Mouse (Mus musculus) heart, postnatal 0 days (tissue): Measurements from ENCODE around the gene Tmem30c. TPM values are rescaled to one million over a fixed set of nuclear protein-coding genes. Genes with fewer than 3 reads are reported as not detected.

Experiments
- ATAC-seq: fragments of 200-750 bp; cut with Nextera tagmentation; 2 replicates; pipeline ENCODE4 v1.8.0; 2017; ENCODE audit warnings: low read depth, moderate number of reproducible peaks, moderate library complexity; ENCODE audit not compliant: insufficient read depth
- DNase-seq: peaks from one replicate; pipeline ENCODE4 v3.0.0-alpha.2; 2016; ENCODE audit warnings: low spot score
- H3K27ac ChIP-seq: fragments of 300-500 bp; sonication (generic); 2 replicates; pipeline ENCODE4 v1.5.1; 2014; ENCODE audit warnings: low read depth, mild to moderate bottlenecking
- H3K27me3 ChIP-seq: fragments of 300-500 bp; sonication (generic); 2 replicates; pipeline ENCODE4 v1.6.1; 2014; ENCODE audit warnings: low read length, mixed read lengths; ENCODE audit not compliant: control insufficient read depth, insufficient read depth
- H3K36me3 ChIP-seq: fragments of 300-500 bp; sonication (generic); replicated peaks from 2 replicates; pipeline ENCODE4 v1.6.1; 2014; ENCODE audit warnings: low read length, mixed read lengths; ENCODE audit not compliant: control insufficient read depth, insufficient read depth
- H3K4me1 ChIP-seq: fragments of 300-500 bp; sonication (generic); 2 replicates; pipeline ENCODE4 v1.6.1; 2014; ENCODE audit warnings: antibody characterized with exemption; ENCODE audit not compliant: control insufficient read depth, insufficient read depth
- H3K4me2 ChIP-seq: fragments of 300-500 bp; sonication (generic); 2 replicates; pipeline ENCODE4 v1.6.1; 2014; ENCODE audit warnings: low read depth, mild to moderate bottlenecking, low read length, moderate library complexity
- H3K4me3 ChIP-seq: fragments of 300-500 bp; sonication (generic); 2 replicates; pipeline ENCODE4 v1.5.1; 2014; ENCODE audit warnings: low read depth, low read length
- H3K9ac ChIP-seq: fragments of 300-500 bp; sonication (generic); replicated peaks from 2 replicates; pipeline ENCODE4 v1.6.1; 2014; ENCODE audit warnings: low read depth, low read length, mixed read lengths
- H3K9me3 ChIP-seq: fragments of 300-500 bp; sonication (generic); replicated peaks from 2 replicates; pipeline ENCODE4 v1.6.1; 2016; ENCODE audit warnings: low read length; ENCODE audit not compliant: control insufficient read depth
- CTCF ChIP-seq: IDR thresholded peaks from 2 replicates; pipeline ENCODE4 v1.5.1; 2016; ENCODE audit warnings: antibody characterized with exemption, control low read depth, low read depth
- EP300 ChIP-seq: IDR thresholded peaks from 2 replicates; pipeline ENCODE4 v1.6.1; 2016; ENCODE audit warnings: antibody characterized with exemption, low read depth
- WGBS: fragments of 180-500 bp; shearing (Covaris S2); extraction: QIAGEN DNeasy Blood & Tissue Kit; methylation state at CpG from one replicate; pipeline ENCODE4 v1.1.7; 2014; 5-methylcytosine and 5-hydroxymethylcytosine counted together
- polyA plus RNA-seq: library from polyadenylated mRNA; unstranded; fragments of >200 nt; fragmentation: Nextera tagmentation; extraction: Ambion mirVana; gene quantifications from 2 replicates; pipeline ENCODE4 v1.2.1, GENCODE M21; 2015
- total RNA-seq: library from RNA; depleted of rRNA; stranded (reverse); fragments of >200 nt; gene quantifications from 2 replicates; pipeline ENCODE4 v1.2.3, GENCODE M21; 2014; ENCODE audit warnings: low replicate concordance; rRNA removed

Tmem30c gene
- total and polyA plus RNA-seq, 2 experiments from 2014 or later = 0.04 TPM; not detected in 1

DNA sequence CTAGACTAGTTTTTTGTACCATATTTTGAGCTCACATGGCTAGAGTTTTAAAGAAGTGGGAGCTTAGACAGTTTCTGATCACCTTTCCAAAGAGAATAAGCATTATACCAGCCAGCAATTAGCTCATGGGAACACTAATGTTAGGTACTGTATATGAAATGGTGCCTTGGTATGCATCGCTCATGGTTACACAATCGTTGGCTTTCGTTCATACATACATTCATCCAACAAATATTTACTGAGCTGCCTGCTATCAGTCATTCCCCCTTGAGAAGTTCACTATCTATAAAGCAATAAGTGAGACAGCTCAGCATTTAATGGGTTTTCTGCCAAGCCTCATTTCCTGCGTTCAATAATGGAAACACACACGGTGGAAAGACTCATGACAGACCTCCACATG is 66.2 kb downstream of the Tmem30c start:
- no peak for TF ChIP-seq EP300
- no peak for TF ChIP-seq CTCF
- no peaks in the 10 kb centered on the region for H3K9me3 ChIP-seq
- WGBS = 65% methylated on average over 5 of the region's 5 CpGs
- no peak for DNase-seq
- H3K9ac ChIP-seq = no peak overlapping the region
- no peaks in the 10 kb centered on the region for H3K27me3 ChIP-seq
- H3K4me3 ChIP-seq = no peak overlapping the region
- no peak for ATAC-seq
- no peak overlapping the region for H3K4me2 ChIP-seq
- no peaks in the 10 kb centered on the region for H3K36me3 ChIP-seq
- peaks cover 20% of the 10 kb centered on the region for H3K4me1 ChIP-seq
- no peak overlapping the region for H3K27ac ChIP-seq

DNA sequence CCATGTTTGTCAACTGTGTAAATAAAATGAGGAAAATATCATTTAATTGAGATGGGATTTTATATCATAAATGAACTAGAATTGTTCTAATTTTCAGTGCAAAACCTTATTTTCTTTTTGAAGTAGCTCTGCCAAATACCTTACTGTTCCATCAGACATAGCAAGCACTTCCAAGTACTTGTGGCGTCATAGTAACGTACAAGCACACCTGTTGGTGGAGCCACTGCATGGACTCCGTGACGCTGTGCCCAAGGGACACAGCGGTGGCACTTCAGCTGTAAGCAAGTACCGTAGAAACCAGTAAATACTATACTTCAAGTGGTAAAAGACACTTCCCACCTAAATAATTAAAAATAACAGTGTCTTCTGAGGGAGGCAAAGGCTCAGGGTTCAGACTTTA is 72.3 kb downstream of the Tmem30c start:
- Histone ChIP-seq H3K9me3 (no peaks in the 10 kb centered on the region), H3K4me2 (no peak overlapping the region), H3K36me3 (peaks cover 14% of the 10 kb centered on the region), H3K27me3 (no peaks in the 10 kb centered on the region), H3K4me3 (no peak overlapping the region), H3K27ac (no peak overlapping the region), H3K4me1 (0 out of 2 replicates have a peak, but pooled peaks cover 4% of the 10 kb centered on the region), H3K9ac (no peak overlapping the region)
- WGBS = 96% methylated on average over 6 of the region's 6 CpGs
- TF ChIP-seq EP300 (no peak), CTCF (no peak)
- no peak for ATAC-seq
- no peak for DNase-seq

Other genes starting within 250 kb of the Tmem30c start
- gene Tmem45a2, start 221.5 kb downstream of the Tmem30c start, total RNA-seq = not detected in 2 replicates
- 0.29 and 0.30 TPM in 2 replicates for gene Tmem45a2, start 221.5 kb downstream of the Tmem30c start, polyA plus RNA-seq
- 53.5 and 56.8 TPM in 2 replicates for gene Tomm70a, start 171.2 kb downstream of the Tmem30c start, total RNA-seq
- 29.7 and 35.7 TPM in 2 replicates for gene Tomm70a, start 171.2 kb downstream of the Tmem30c start, polyA plus RNA-seq
- gene Nit2, start 125.5 kb downstream of the Tmem30c start, total RNA-seq = 21.1 and 40.3 TPM in 2 replicates
- gene Nit2, start 125.5 kb downstream of the Tmem30c start, polyA plus RNA-seq = 54.1 and 54.8 TPM in 2 replicates
- 19.3 and 40.9 TPM in 2 replicates for gene Tbc1d23, start 61.4 kb downstream of the Tmem30c start, total RNA-seq
- 13.4 and 13.6 TPM in 2 replicates for gene Tbc1d23, start 61.4 kb downstream of the Tmem30c start, polyA plus RNA-seq
- gene Filip1l, start 60.2 kb upstream of the Tmem30c start, total RNA-seq = 14.1 and 18.2 TPM in 2 replicates
- 23.8 and 26.0 TPM in 2 replicates for gene Filip1l, start 60.2 kb upstream of the Tmem30c start, polyA plus RNA-seq